Mouse (Mus musculus) ES-Bruce4 (cell line): ENCODE results near the gene Tnfrsf9. TPM values are rescaled to one million over a fixed set of nuclear protein-coding genes. Genes with fewer than 3 reads are reported as not detected.

Experiments
- H3K27ac ChIP-seq: 2 replicates; pipeline ENCODE4 v1.5.1; 2012; ENCODE audit warnings: low read length, inconsistent platforms; ENCODE audit not compliant: insufficient read depth
- H3K27me3 ChIP-seq: 2 replicates; pipeline ENCODE4 v1.6.1; 2012; ENCODE audit warnings: mild to moderate bottlenecking, low read length, inconsistent platforms; ENCODE audit not compliant: control insufficient read depth, poor library complexity, insufficient read depth, severe bottlenecking
- H3K36me3 ChIP-seq: 2 replicates; pipeline ENCODE4 v1.6.1; 2012; ENCODE audit warnings: inconsistent platforms, mild to moderate bottlenecking, low read length, moderate library complexity; ENCODE audit not compliant: control insufficient read depth, poor library complexity, insufficient read depth, severe bottlenecking
- H3K4me1 ChIP-seq: one replicate; pipeline ENCODE4 v1.8.1; 2011; ENCODE audit warnings: low read length; ENCODE audit not compliant: control insufficient read depth, insufficient read depth
- H3K4me3 ChIP-seq: 2 replicates; pipeline ENCODE4 v1.5.1; 2011; ENCODE audit warnings: low read depth, mild to moderate bottlenecking, low read length
- H3K9ac ChIP-seq: 2 replicates; pipeline ENCODE4 v1.6.1; 2012; ENCODE audit warnings: low read depth, mild to moderate bottlenecking, inconsistent platforms; ENCODE audit not compliant: poor library complexity, severe bottlenecking
- H3K9me3 ChIP-seq: replicated peaks from 2 replicates; pipeline ENCODE4 v1.6.1; 2012; ENCODE audit warnings: mild to moderate bottlenecking, low read length, inconsistent platforms; ENCODE audit not compliant: control insufficient read depth, poor library complexity, insufficient read depth, severe bottlenecking
- CTCF ChIP-seq: IDR thresholded peaks from one replicate; pipeline ENCODE4 v1.8.1; 2011; ENCODE audit warnings: low read depth, low read length
- EP300 ChIP-seq: IDR thresholded peaks from 2 replicates; pipeline ENCODE4 v1.6.1; 2011; ENCODE audit warnings: low read depth, low read length; ENCODE audit not compliant: insufficient read depth
- POLR2A ChIP-seq: IDR thresholded peaks from one replicate; pipeline ENCODE4 v1.8.1; 2011; ENCODE audit warnings: low read length; ENCODE audit not compliant: insufficient read depth
- polyA plus RNA-seq: library from polyadenylated mRNA; stranded (reverse); fragments of >200 nt; gene quantifications from 2 replicates; pipeline ENCODE4 v1.2.4, GENCODE M21; 2011; ENCODE audit warnings: low read depth; ENCODE audit not compliant: missing spikeins, insufficient read depth, insufficient read length

Tnfrsf9 gene
- polyA plus RNA-seq: 1.1 and 1.6 TPM in 2 replicates

DNA sequence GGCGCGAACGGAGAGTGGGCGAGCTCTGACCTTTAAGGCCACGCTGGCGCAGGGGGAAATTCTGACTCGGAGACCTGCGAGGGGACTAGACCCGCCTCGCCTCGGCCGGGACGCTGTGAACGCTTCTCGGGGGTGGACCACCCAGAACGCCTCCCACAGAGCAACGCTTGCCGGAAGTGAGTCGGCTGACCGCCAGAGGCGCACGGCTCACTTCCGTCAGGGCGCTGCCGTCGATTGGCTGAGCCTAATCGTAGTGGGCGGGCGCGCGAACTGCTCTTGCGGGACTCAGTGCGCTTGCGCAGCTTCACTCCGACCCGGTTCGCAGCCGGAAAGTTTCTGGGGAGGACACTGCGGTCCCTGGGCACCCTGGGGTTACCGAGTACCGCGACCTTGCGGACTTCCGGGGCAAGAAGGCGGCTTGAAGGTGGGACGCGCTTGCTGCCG, at the start of gene Tnfrsf9, which contains the start of gene Park7:
Gene Tnfrsf9 (plus strand): TSS at position 273 of the 444 bp plus-strand sequence.
Gene Park7 (minus strand): TSS at position 148 of the 444 bp plus-strand sequence.
- H3K27ac ChIP-seq: peak within 1 kb of the TSS; percentile 64
- H3K4me3 ChIP-seq: peak within 1 kb of the TSS; percentile 90
- H3K9ac ChIP-seq: peak within 1 kb of the TSS; percentile 65
- TF ChIP-seq CTCF (peak; percentile 14), EP300 (no peak; the same call in 1 of the 2 replicates), POLR2A (peak; percentile 89)
- peaks cover 4% of the 10 kb centered on the region for H3K4me1 ChIP-seq
- no peaks in the 10 kb centered on the region for H3K27me3 ChIP-seq
- H3K36me3 ChIP-seq: no peaks in the 10 kb centered on the region
- H3K9me3 ChIP-seq: no peaks in the 10 kb centered on the region

DNA sequence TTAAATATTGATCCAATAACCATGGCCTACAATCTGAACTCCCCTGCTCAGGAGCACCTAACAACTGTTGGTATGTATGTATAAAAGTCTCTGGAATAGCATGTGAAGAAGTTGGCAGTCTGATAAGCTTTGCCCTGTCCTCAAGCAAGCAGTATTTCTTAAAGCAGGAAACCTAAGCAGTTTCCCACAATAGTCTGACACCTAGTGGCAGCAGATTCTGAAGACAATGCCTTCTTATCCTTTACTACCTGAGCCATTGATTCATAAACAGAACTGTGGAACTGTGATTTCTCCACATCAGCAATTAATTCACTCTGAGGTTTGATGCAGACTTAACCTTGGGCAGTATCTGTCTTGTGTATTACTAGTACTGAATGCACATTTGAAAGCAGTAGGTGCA, 49.0 kb upstream of the Tnfrsf9 start:
- TF ChIP-seq POLR2A: no peak
- no peak for TF ChIP-seq CTCF
- H3K27me3 ChIP-seq: no peaks in the 10 kb centered on the region
- H3K4me3 ChIP-seq: no peak overlapping the region
- no peak overlapping the region for H3K27ac ChIP-seq
- no peaks in the 10 kb centered on the region for H3K9me3 ChIP-seq
- peaks cover 26% of the 10 kb centered on the region for H3K36me3 ChIP-seq
- no peak overlapping the region for H3K9ac ChIP-seq
- H3K4me1 ChIP-seq: no peaks in the 10 kb centered on the region

DNA sequence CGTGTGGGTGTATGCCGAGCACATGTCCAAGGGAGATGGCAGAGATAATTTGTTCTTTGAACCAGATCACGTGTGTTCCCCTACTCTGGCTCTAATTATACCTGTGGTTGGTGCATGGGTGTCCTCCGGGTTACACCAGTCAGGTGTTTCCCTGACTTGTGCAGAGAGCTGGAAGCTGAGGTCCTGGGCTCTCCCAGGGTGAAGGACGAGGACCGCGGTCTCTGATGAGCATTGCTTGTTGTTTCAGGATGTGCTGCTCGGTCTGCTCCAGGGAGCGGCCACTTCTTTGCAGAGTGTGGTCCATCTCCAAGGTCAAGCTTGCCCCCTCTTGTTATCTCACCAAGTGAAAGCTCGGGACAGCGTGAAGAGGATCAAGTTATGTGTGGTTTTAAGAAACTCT, 48.3 kb upstream of the Tnfrsf9 start:
- Histone ChIP-seq H3K27me3 (no peaks in the 10 kb centered on the region), H3K27ac (no peak overlapping the region), H3K36me3 (peaks cover 26% of the 10 kb centered on the region), H3K9me3 (no peaks in the 10 kb centered on the region), H3K4me1 (no peaks in the 10 kb centered on the region), H3K4me3 (no peak overlapping the region), H3K9ac (no peak overlapping the region)
- TF ChIP-seq EP300 (no peak), POLR2A (no peak), CTCF (no peak)

DNA sequence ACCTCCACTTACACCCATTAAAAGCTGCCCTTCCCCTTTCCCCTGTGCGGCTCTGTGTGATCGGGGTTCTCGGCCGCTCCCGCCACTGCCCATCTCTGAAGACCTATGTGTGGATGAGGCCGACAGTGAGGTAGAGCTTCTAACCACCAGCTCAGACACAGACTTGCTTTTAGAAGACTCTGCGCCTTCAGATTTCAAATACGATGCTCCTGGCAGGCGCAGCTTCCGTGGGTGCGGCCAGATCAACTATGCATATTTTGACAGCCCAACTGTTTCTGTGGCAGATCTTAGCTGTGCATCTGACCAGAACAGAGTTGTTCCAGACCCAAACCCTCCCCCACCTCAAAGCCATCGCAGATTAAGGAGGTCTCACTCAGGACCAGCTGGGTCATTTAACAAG, 47.9 kb upstream of the Tnfrsf9 start:
- no peak overlapping the region for H3K4me3 ChIP-seq
- no peaks in the 10 kb centered on the region for H3K4me1 ChIP-seq
- H3K9ac ChIP-seq: no peak overlapping the region
- no peak for TF ChIP-seq POLR2A
- TF ChIP-seq CTCF: no peak
- TF ChIP-seq EP300: no peak
- H3K36me3 ChIP-seq: peaks cover 26% of the 10 kb centered on the region
- H3K27me3 ChIP-seq: no peaks in the 10 kb centered on the region
- no peak overlapping the region for H3K27ac ChIP-seq
- no peaks in the 10 kb centered on the region for H3K9me3 ChIP-seq

DNA sequence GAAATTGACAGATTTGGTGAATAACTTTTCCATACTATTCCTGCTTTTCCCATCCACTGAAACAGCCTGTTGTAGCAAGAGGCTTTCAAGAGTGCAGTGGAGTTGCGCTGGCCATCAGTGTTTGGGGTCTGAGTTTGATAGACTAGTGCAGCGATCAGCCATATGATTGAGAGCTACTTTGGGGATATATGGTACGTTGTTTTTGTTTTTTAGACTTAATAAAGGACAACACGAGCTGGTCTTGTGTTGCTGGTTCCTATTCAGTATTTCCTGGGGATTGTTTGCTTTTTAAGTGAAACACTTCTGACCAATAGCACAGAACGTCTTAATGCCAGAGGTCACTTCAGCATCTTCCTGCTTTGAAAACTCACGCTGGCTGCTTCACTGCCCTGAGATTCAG, 46.2 kb upstream of the Tnfrsf9 start:
- TF ChIP-seq EP300: no peak
- no peak for TF ChIP-seq POLR2A
- no peak for TF ChIP-seq CTCF
- H3K9me3 ChIP-seq: no peaks in the 10 kb centered on the region
- no peaks in the 10 kb centered on the region for H3K27me3 ChIP-seq
- no peak overlapping the region for H3K9ac ChIP-seq
- peaks cover 26% of the 10 kb centered on the region for H3K36me3 ChIP-seq
- H3K4me3 ChIP-seq: no peak overlapping the region
- no peaks in the 10 kb centered on the region for H3K4me1 ChIP-seq
- H3K27ac ChIP-seq: no peak overlapping the region

DNA sequence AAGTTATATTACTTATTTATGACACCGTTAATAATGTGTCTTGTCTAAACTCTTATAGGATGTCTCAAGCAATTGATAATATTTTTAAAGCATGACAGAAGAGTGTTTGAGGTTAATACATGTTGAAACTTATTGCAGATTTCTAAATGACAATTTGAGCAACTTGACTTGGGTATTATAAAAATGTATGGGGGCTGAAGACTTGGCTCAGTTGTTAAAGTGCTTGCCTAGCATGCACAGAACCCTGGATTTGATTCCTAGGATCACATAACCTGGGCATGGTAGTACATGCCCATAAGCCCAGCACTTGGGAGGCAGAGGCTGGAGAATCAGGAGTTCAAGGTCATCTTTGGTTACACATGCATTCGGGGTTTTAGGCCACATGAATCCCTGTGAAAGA, 45.5 kb upstream of the Tnfrsf9 start:
- no peaks in the 10 kb centered on the region for H3K4me1 ChIP-seq
- H3K4me3 ChIP-seq: no peak overlapping the region
- no peak overlapping the region for H3K9ac ChIP-seq
- H3K27ac ChIP-seq: no peak overlapping the region
- TF ChIP-seq CTCF (no peak), EP300 (no peak), POLR2A (no peak)
- H3K9me3 ChIP-seq: no peaks in the 10 kb centered on the region
- no peaks in the 10 kb centered on the region for H3K27me3 ChIP-seq
- peaks cover 26% of the 10 kb centered on the region for H3K36me3 ChIP-seq
